Mouse (Mus musculus) kidney, adult 18-20 months (tissue): ENCODE results near the gene Sez6.

Experiments used
- DNase-seq: peaks from one replicate; pipeline ENCODE4 v3.0.0; 2021

The Sez6 gene

DNA sequence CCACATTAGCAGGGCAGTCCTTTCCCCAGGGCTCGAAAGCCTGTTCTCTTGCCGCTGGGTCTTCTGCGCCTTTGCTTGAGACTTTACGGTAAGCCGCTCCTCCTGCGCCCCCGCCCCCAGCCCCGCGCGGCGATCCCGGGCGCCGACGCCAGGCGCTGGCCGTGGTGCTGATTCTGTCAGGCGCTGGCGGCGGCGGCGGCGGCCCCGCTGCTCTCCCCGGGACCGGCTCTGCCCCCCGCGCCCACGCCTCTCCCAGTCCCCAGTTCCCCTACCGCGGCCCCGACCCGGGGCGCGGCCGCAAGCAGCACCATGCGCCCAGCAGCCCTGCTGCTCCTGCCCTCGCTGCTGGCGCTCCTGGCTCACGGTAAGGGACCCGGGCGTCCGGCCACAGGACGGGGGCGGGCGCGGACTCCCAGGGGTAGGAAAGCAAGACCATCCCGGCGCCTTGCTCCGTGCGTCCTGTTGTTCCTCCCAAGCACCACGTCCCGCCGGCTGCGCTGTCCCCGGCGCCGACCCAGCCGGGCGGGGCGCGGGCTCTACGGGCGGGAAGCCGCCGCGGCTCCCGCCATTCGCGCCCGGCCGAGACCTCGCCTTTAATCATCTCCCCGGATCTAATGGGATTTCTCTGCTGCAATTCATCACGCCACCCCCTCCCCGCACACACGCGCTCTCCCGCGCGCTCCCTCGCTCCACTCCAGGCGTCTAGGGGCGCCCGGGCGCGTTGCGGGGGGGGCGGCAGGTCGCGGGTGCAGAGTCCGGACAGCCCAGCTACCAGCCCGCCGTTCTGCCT lies at the start of gene Sez6:
Gene Sez6, plus strand, starts transcription at position 50 of the 790 bp plus-strand sequence.
- DNase-seq: peak; percentile 81

GRCm38 (mm10) chr11:77884524-77885245 lies 45.9 kb upstream of the Sez6 start:
- peak; percentile 36 for DNase-seq

GRCm38 (mm10) chr11:77885246-77885575 lies 45.4 kb upstream of the Sez6 start:
- DNase-seq: no peak

GRCm38 (mm10) chr11:77887373-77887960 lies 43.1 kb upstream of the Sez6 start:
- no peak for DNase-seq

DNA sequence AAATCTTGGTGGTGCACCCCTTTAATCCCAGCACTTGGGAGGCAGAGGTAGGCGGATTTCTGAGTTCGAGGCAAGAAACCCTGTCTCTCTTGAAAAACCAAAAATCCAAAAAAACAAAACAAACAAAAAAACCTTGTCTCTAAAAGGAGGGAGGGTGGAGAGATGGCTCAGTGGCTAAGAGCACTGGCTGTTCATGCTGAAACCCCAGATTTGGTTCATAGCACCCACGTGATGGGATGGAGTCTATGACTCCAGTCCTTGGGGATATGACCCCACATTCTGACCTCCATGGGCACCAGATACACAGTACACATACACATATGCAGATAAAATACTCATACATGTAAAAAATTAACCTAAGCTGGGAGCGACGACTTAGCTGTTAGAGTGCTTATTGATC lies 41.8 kb upstream of the Sez6 start:
- no peak for DNase-seq

DNA sequence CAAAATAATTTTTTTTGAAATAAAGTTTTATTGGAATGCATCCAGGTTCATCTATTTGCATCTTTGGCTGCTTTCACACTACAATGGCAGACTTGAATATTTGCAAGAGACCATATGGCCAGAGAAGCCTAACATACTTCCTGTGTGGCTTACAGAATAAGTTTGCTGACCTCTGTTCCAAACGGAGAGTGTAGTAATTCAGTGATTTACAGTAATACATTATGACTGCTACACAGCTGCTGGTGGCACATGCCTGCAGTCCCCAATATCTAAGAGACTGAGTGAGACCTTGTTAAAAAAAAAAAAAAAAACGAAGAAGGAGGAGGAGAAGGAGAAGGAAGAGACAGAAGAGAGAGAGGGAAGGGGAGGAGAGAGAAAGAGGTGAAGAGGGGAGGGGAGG lies 41.1 kb upstream of the Sez6 start:
- no peak for DNase-seq

- DNase-seq: peak; percentile 50
Measured at GRCm38 (mm10) chr11:77890648-77891258, 39.8 kb upstream of the Sez6 start.

DNA sequence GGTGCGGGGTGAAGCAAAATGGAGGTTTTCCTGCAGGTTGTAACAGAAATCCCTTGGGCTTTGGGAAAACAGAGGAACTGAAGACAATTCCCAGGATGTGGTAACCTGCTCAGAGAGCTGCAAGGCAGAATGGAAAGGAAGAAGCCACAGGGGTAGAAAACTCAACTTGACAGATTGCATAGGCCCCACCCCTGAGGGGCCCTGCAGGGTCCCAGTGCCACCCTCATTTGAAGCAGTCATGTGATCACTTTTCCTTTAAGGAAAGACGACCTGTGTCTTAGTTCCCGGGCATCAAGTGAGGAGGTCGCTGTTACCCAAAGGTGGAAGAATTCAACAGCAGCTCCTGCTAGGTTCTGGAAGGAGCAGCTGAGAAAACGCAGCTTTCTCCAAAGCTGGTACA lies 37.7 kb upstream of the Sez6 start:
- no peak for DNase-seq

- no peak for DNase-seq
Measured at GRCm38 (mm10) chr11:77893283-77893682, 37.3 kb upstream of the Sez6 start.

GRCm38 (mm10) chr11:77893787-77894718 lies 36.5 kb upstream of the Sez6 start, which contains the start of gene Pipox:
Gene Pipox, minus strand, starts transcription at chr11:77894096.
- DNase-seq: peak; percentile 94

- no peak for DNase-seq
Measured at GRCm38 (mm10) chr11:77894967-77895366, 35.6 kb upstream of the Sez6 start.

DNA sequence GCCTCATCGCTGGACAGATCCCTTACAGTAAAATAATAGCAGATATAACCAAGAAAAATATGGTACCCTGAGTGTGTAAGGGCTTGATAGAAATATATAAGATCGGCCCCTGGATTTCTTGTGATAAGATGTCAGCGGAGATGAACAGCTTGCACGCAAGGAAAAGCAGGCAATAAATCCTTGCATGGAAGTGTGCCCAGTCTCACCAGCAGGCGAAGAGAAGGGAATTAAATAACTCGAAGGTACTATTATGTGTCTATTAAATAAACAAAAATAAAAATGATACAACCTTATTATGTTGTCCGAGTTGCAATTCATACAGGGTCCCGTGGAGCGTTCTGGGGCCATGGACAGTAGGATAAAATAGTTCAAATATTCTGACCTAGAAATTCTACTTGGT lies 34.6 kb upstream of the Sez6 start:
- no peak for DNase-seq

- no peak for DNase-seq
Measured at GRCm38 (mm10) chr11:77896480-77896819, 34.1 kb upstream of the Sez6 start.

- no peak for DNase-seq
Measured at GRCm38 (mm10) chr11:77896820-77897805, 33.5 kb upstream of the Sez6 start.

GRCm38 (mm10) chr11:77900187-77900586 lies 30.4 kb upstream of the Sez6 start:
- no peak for DNase-seq

DNA sequence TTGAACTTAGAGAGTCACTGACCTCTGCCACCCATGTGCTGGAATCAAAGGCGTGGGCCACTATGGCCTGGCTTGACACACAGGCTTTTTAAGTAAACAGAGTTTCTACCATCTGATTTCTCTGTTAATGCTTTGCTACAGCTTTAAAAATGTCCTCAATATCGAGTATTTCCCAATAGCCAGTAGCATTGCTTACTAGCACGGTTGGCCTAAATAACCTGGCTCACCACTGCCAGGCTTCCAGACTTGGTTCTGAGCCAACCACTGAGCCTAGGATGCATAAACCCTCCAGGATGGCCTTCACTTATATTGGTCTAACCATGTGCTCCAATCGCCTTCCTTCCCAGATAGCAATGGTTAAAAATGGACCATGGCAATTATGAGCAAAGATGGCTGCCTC lies 29.9 kb upstream of the Sez6 start:
- DNase-seq: no peak

DNA sequence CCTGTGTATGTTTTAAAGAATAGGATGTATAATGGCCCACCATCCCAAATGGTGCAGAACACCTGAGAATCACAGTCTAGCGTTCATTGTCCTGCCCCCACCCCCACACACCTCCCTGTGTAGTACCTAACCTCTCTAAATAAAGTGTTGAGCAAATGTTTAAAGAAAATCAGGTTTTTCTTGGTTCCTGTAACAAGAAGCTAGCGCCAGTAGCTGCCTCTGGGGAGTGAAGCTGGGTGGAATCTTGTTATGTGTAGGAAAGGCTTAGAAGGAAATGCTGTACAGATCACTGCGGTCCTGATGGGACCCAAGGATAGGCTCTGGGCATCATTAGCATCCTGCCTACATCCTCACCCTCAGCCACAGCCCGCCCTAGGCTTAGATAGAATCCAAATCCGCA lies 29.2 kb upstream of the Sez6 start:
- no peak for DNase-seq

DNA sequence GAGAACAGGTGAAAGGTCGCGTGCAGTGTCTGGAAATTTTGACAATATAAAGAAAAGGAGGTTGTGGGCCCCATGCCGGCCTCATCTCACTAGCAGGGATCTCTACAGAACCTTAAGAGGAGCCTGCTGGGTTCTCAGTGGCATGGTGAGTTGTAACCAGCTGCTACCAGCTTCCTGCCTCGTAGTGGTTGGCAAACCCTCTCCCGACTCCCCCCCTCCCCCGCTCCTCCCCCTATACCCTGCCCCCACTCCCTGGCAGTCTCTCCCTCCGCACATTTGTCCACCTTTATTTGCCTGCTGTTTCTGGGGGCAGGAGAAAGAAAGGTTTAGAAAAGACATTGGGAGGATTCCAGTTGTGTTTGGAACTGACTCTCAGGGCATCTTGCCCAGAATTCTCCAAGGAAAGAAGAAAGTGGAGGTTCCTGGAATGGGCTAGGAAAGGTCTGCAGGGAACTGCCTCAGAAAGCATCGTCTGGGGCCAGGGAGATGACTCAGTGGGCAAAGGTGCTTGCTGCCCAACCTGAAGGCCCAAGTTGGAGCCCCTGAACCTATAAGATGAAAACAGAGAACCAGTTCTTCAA lies 28.7 kb upstream of the Sez6 start:
- DNase-seq: peak; percentile 38

DNA sequence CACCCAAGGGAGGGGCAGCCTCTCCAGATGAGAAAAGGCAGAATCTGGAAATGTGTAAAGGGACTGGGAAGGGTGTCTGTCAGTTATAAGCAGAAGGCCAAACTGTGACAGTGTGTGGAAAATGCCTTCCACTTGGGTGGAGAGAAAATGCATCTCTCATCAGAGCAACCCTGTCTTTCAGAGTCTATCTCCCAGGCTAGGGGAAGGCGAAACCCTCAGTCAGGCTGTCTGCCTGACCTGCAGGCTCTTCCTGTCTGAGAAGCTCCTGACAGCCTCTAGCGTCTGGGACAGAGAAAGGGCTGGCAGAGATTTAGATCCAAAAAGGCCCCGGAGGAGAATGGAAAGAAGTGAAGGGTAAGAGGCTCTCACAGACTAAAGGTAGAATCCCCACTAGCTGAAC lies 26.8 kb upstream of the Sez6 start:
- DNase-seq: no peak

DNA sequence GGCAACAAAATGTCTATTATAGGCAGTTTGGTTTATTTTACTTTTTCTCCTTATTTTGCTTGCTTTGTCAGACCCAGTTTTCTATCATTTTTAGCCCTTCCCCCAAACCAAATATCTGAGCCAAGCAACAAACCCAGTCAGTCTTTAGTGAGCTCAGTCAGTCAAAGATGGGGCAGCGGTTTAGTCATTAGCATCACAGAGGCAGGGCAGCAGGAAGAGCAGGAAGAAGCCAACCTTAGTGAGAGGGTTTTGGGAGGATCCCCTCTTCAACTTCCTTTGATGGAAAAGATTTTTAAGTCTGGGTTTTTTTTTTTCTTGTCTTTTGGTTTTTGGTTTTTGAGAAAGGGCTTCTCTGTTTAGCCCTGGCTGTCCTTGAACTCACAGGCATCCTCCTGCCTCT lies 25.9 kb upstream of the Sez6 start:
- no peak for DNase-seq

DNA sequence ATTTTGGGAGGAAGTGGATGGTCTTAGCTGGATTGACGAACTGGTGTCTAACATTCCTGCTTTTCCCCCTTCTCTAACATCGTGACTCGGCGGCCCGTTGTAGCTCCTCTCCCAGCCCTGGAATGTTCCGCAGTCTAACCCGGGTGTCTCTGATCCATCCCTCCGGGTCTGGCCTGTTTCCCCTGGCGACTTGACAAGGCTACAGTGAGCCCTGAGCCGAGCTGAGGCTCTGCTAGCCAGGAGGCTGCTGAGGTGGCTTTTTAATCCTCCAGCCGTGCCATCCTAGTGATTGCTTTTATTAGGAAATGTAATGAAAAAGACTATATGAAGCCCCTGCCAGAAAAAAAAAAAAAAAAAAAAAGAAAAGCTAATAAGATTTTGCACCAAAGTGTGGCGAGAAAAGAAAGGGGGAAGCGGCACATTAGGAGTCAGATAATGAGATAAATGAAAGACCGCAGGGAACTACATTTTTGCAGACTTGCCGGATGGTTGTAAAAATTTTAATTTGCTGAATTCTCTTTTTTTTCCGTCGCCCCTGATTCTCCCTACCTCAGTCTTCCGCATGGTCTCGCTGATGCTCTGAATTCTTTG lies 24.4 kb upstream of the Sez6 start:
- DNase-seq: peak; percentile 22
